Mouse (Mus musculus): ENCODE measurements around the gene D430042O09Rik. TPM values are rescaled to one million over a fixed set of nuclear protein-coding genes. Genes with fewer than 3 reads are reported as not detected.
A peak's percentile ranks its signal among the peaks of the same experiment; 100 is the strongest.

The D430042O09Rik gene
- 10.6 and 12.0 TPM in 2 replicates for polyA plus RNA-seq (2016; fragmentation: Nextera tagmentation; extraction: Ambion mirVana)

- H3K27ac ChIP-seq: peak within 1 kb of the TSS; percentile 93
- H3K4me2 ChIP-seq: peak within 1 kb of the TSS; percentile 80
- H3K36me3 ChIP-seq: peaks cover 20% of the 10 kb centered on the region
- WGBS: under 1% methylated on average over 45 of the region's 45 CpGs
- no peaks in the 10 kb centered on the region for H3K27me3 ChIP-seq
- peak within 1 kb of the TSS; percentile 78 for H3K9ac ChIP-seq (replicated peaks)
- H3K4me3 ChIP-seq (replicated peaks): peak within 1 kb of the TSS; percentile 71
- peaks cover 30% of the 10 kb centered on the region for H3K4me1 ChIP-seq (replicated peaks)
- no peaks in the 10 kb centered on the region for H3K9me3 ChIP-seq
- peak; percentile 98 for ATAC-seq (ENCODE audit: insufficient number of reproducible peaks, insufficient read depth, low FRiP score, low TSS enrichment, low read depth)
These were observed at the start of gene D430042O09Rik, which contains the start of gene Gtf3c1 for GRCm38 (mm10) chr7:125707593-125708022. Gene D430042O09Rik, plus strand, starts transcription at chr7:125707888. Gene Gtf3c1, minus strand, starts transcription at chr7:125707780.

GRCm38 (mm10) chr7:125663654-125664053 lies 44.0 kb upstream of the D430042O09Rik start:
- Histone ChIP-seq H3K4me1 (replicated peaks) (no peaks in the 10 kb centered on the region), H3K4me3 (replicated peaks) (no peak overlapping the region), H3K9me3 (no peaks in the 10 kb centered on the region), H3K9ac (replicated peaks) (no peak overlapping the region), H3K27ac (no peak overlapping the region), H3K4me2 (no peak overlapping the region), H3K27me3 (no peaks in the 10 kb centered on the region), H3K36me3 (peaks cover 99% of the 10 kb centered on the region)
- no peak for ATAC-seq (ENCODE audit: insufficient number of reproducible peaks, insufficient read depth, low FRiP score, low TSS enrichment, low read depth)
- WGBS: 86% methylated on average over 3 of the region's 3 CpGs

- H3K9ac ChIP-seq (replicated peaks): no peak overlapping the region
- 85% methylated on average over 6 of the region's 6 CpGs for WGBS
- no peak overlapping the region for H3K4me3 ChIP-seq (replicated peaks)
- H3K36me3 ChIP-seq: peaks cover 100% of the 10 kb centered on the region
- no peak for ATAC-seq (ENCODE audit: insufficient number of reproducible peaks, insufficient read depth, low FRiP score, low TSS enrichment, low read depth)
- H3K9me3 ChIP-seq: no peaks in the 10 kb centered on the region
- no peak overlapping the region for H3K27ac ChIP-seq
- no peaks in the 10 kb centered on the region for H3K4me1 ChIP-seq (replicated peaks)
- no peaks in the 10 kb centered on the region for H3K27me3 ChIP-seq
- no peak overlapping the region for H3K4me2 ChIP-seq
These were observed 36.8 kb upstream of the D430042O09Rik start for GRCm38 (mm10) chr7:125670865-125671264.

- Histone ChIP-seq H3K4me3 (replicated peaks) (no peak overlapping the region), H3K27ac (no peak overlapping the region), H3K9me3 (no peaks in the 10 kb centered on the region), H3K4me1 (replicated peaks) (no peaks in the 10 kb centered on the region), H3K4me2 (no peak overlapping the region), H3K9ac (replicated peaks) (no peak overlapping the region), H3K27me3 (no peaks in the 10 kb centered on the region), H3K36me3 (peaks cover 100% of the 10 kb centered on the region)
- no peak for ATAC-seq (ENCODE audit: insufficient number of reproducible peaks, insufficient read depth, low FRiP score, low TSS enrichment, low read depth)
- 88% methylated on average over 8 of the region's 8 CpGs for WGBS
These were observed 36.3 kb upstream of the D430042O09Rik start for GRCm38 (mm10) chr7:125671396-125671795.

GRCm38 (mm10) chr7:125674916-125675315 lies 32.8 kb upstream of the D430042O09Rik start:
- H3K4me3 ChIP-seq (replicated peaks): no peak overlapping the region
- H3K36me3 ChIP-seq: peaks cover 100% of the 10 kb centered on the region
- WGBS: 91% methylated on average over 2 of the region's 2 CpGs
- no peak overlapping the region for H3K27ac ChIP-seq
- H3K4me2 ChIP-seq: no peak overlapping the region
- H3K9ac ChIP-seq (replicated peaks): no peak overlapping the region
- H3K9me3 ChIP-seq: no peaks in the 10 kb centered on the region
- no peak for ATAC-seq (ENCODE audit: insufficient number of reproducible peaks, insufficient read depth, low FRiP score, low TSS enrichment, low read depth)
- no peaks in the 10 kb centered on the region for H3K27me3 ChIP-seq
- H3K4me1 ChIP-seq (replicated peaks): no peaks in the 10 kb centered on the region

- no peak overlapping the region for H3K27ac ChIP-seq
- no peaks in the 10 kb centered on the region for H3K9me3 ChIP-seq
- H3K27me3 ChIP-seq: no peaks in the 10 kb centered on the region
- H3K9ac ChIP-seq (replicated peaks): no peak overlapping the region
- no peaks in the 10 kb centered on the region for H3K4me1 ChIP-seq (replicated peaks)
- H3K4me3 ChIP-seq (replicated peaks): no peak overlapping the region
- no peak for ATAC-seq (ENCODE audit: insufficient number of reproducible peaks, insufficient read depth, low FRiP score, low TSS enrichment, low read depth)
- no peak overlapping the region for H3K4me2 ChIP-seq
- H3K36me3 ChIP-seq: peaks cover 95% of the 10 kb centered on the region
- WGBS: 90% methylated on average over 8 of the region's 8 CpGs
These were observed 28.9 kb upstream of the D430042O09Rik start for GRCm38 (mm10) chr7:125678756-125679155.

GRCm38 (mm10) chr7:125679936-125680335 lies 27.8 kb upstream of the D430042O09Rik start:
- no peak overlapping the region for H3K4me3 ChIP-seq (replicated peaks)
- H3K9ac ChIP-seq (replicated peaks): no peak overlapping the region
- WGBS: 92% methylated on average over 9 of the region's 9 CpGs
- no peaks in the 10 kb centered on the region for H3K27me3 ChIP-seq
- no peak overlapping the region for H3K4me2 ChIP-seq
- ATAC-seq (ENCODE audit: insufficient number of reproducible peaks, insufficient read depth, low FRiP score, low TSS enrichment, low read depth): no peak
- H3K9me3 ChIP-seq: no peaks in the 10 kb centered on the region
- H3K27ac ChIP-seq: no peak overlapping the region
- peaks cover 95% of the 10 kb centered on the region for H3K36me3 ChIP-seq
- no peaks in the 10 kb centered on the region for H3K4me1 ChIP-seq (replicated peaks)

- Histone ChIP-seq H3K4me3 (replicated peaks) (no peak overlapping the region), H3K27ac (no peak overlapping the region), H3K36me3 (peaks cover 95% of the 10 kb centered on the region), H3K9ac (replicated peaks) (no peak overlapping the region), H3K4me1 (replicated peaks) (no peaks in the 10 kb centered on the region), H3K9me3 (no peaks in the 10 kb centered on the region), H3K4me2 (no peak overlapping the region), H3K27me3 (no peaks in the 10 kb centered on the region)
- no peak for ATAC-seq (ENCODE audit: insufficient number of reproducible peaks, insufficient read depth, low FRiP score, low TSS enrichment, low read depth)
- WGBS: 73% methylated on average over 4 of the region's 4 CpGs
These were observed 17.2 kb upstream of the D430042O09Rik start for GRCm38 (mm10) chr7:125690516-125690915.

- ATAC-seq (ENCODE audit: insufficient number of reproducible peaks, insufficient read depth, low FRiP score, low TSS enrichment, low read depth): no peak
- no peaks in the 10 kb centered on the region for H3K27me3 ChIP-seq
- 58% methylated on average over 5 of the region's 5 CpGs for WGBS
- no peak overlapping the region for H3K4me3 ChIP-seq (replicated peaks)
- peaks cover 100% of the 10 kb centered on the region for H3K36me3 ChIP-seq
- no peak overlapping the region for H3K4me2 ChIP-seq
- no peak overlapping the region for H3K27ac ChIP-seq
- no peaks in the 10 kb centered on the region for H3K4me1 ChIP-seq (replicated peaks)
- no peak overlapping the region for H3K9ac ChIP-seq (replicated peaks)
- peaks cover 4% of the 10 kb centered on the region for H3K9me3 ChIP-seq
These were observed 13.6 kb upstream of the D430042O09Rik start for GRCm38 (mm10) chr7:125694056-125694455.

- Histone ChIP-seq H3K4me2 (no peak overlapping the region), H3K9me3 (peaks cover 9% of the 10 kb centered on the region), H3K27ac (no peak overlapping the region), H3K4me3 (replicated peaks) (no peak overlapping the region), H3K36me3 (peaks cover 68% of the 10 kb centered on the region), H3K4me1 (replicated peaks) (peaks cover 23% of the 10 kb centered on the region), H3K27me3 (no peaks in the 10 kb centered on the region), H3K9ac (replicated peaks) (no peak overlapping the region)
- 96% methylated on average over 1 of the region's 1 CpGs for WGBS
- ATAC-seq (ENCODE audit: insufficient number of reproducible peaks, insufficient read depth, low FRiP score, low TSS enrichment, low read depth): no peak
These were observed 4.9 kb upstream of the D430042O09Rik start for GRCm38 (mm10) chr7:125702791-125703190.

GRCm38 (mm10) chr7:125707186-125707585 lies 502 bp upstream of the D430042O09Rik start:
- WGBS: under 1% methylated on average over 24 of the region's 24 CpGs
- Histone ChIP-seq H3K36me3 (peaks cover 24% of the 10 kb centered on the region), H3K4me2 (peak overlapping the region; percentile 80), H3K4me1 (replicated peaks) (peaks cover 30% of the 10 kb centered on the region), H3K4me3 (replicated peaks) (peak overlapping the region; percentile 71), H3K9ac (replicated peaks) (peak overlapping the region; percentile 77), H3K27me3 (no peaks in the 10 kb centered on the region), H3K9me3 (no peaks in the 10 kb centered on the region), H3K27ac (peak overlapping the region; percentile 93)
- ATAC-seq (ENCODE audit: insufficient number of reproducible peaks, insufficient read depth, low FRiP score, low TSS enrichment, low read depth): peak; percentile 91

GRCm38 (mm10) chr7:125708100-125708499 lies 412 bp downstream of the D430042O09Rik start:
- 1% methylated on average over 15 of the region's 15 CpGs for WGBS
- H3K4me1 ChIP-seq (replicated peaks): peaks cover 30% of the 10 kb centered on the region
- H3K4me2 ChIP-seq: peak overlapping the region; percentile 80
- no peaks in the 10 kb centered on the region for H3K9me3 ChIP-seq
- 0 out of 2 replicates have a peak overlapping the region, but pooled peaks have one; percentile 25 for H3K27ac ChIP-seq
- H3K9ac ChIP-seq (replicated peaks): peak overlapping the region; percentile 78
- ATAC-seq (ENCODE audit: insufficient number of reproducible peaks, insufficient read depth, low FRiP score, low TSS enrichment, low read depth): no peak
- peak overlapping the region; percentile 71 for H3K4me3 ChIP-seq (replicated peaks)
- peaks cover 15% of the 10 kb centered on the region for H3K36me3 ChIP-seq
- H3K27me3 ChIP-seq: no peaks in the 10 kb centered on the region

Data from limb, embryonic 12.5 days (tissue).